Mouse (Mus musculus) heart, embryonic 14.5 days (tissue): Measurements from ENCODE around the gene Kirrel3. TPM values are rescaled to one million over a fixed set of nuclear protein-coding genes. Genes with fewer than 3 reads are reported as not detected.

Experiments used
- ATAC-seq: fragments of 200-750 bp; cut with Nextera tagmentation; 2 replicates; pipeline ENCODE4 v1.8.0; 2017; ENCODE audit warnings: low read depth, moderate TSS enrichment; ENCODE audit not compliant: insufficient number of reproducible peaks, insufficient read depth, low FRiP score
- H3K27ac ChIP-seq, 2 experiments: fragments of 200-500 bp in 1 of 2; fragments of 300-500 bp in 1 of 2; sonication (generic) in 1 of 2; replicated peaks in 1 of 2; 2 replicates each; pipeline ENCODE4 v1.5.1; 2012 to 2014; ENCODE audit warnings: low read depth in 2 of 2, low read length in 2 of 2, control low read depth in 1 of 2, mild to moderate bottlenecking in 1 of 2, mixed read lengths in 1 of 2; ENCODE audit not compliant: control insufficient read depth in 1 of 2, insufficient read depth in 1 of 2
- H3K27me3 ChIP-seq: fragments of 300-500 bp; sonication (generic); 2 replicates; pipeline ENCODE4 v1.6.1; 2014; ENCODE audit warnings: mild to moderate bottlenecking, low read length, control low read depth; ENCODE audit not compliant: control insufficient read depth, insufficient read depth
- H3K36me3 ChIP-seq: fragments of 300-500 bp; sonication (generic); 2 replicates; pipeline ENCODE4 v1.6.1; 2014; ENCODE audit warnings: mild to moderate bottlenecking, control low read depth, low read length, mixed read lengths; ENCODE audit not compliant: control insufficient read depth, insufficient read depth
- H3K4me1 ChIP-seq, 2 experiments: fragments of 200-500 bp in 1 of 2; fragments of 300-500 bp in 1 of 2; sonication (generic) in 1 of 2; 2 replicates each; pipeline ENCODE4 v1.6.1; 2012 to 2014; ENCODE audit warnings: low read length in 2 of 2, control low read depth in 1 of 2, mixed read lengths in 1 of 2; ENCODE audit not compliant: control insufficient read depth in 2 of 2, insufficient read depth in 2 of 2
- H3K4me2 ChIP-seq: fragments of 300-500 bp; sonication (generic); 2 replicates; pipeline ENCODE4 v1.6.1; 2014; ENCODE audit warnings: mild to moderate bottlenecking, low read length
- H3K4me3 ChIP-seq, 2 experiments: fragments of 200-500 bp in 1 of 2; fragments of 300-500 bp in 1 of 2; sonication (generic) in 1 of 2; 2 replicates each; pipeline ENCODE4 v1.5.1; 2012 to 2014; ENCODE audit warnings: low read length in 2 of 2, mild to moderate bottlenecking in 2 of 2, control low read depth in 1 of 2, low read depth in 1 of 2, moderate library complexity in 1 of 2; ENCODE audit not compliant: control insufficient read depth in 1 of 2, insufficient read depth in 1 of 2
- H3K9ac ChIP-seq: fragments of 300-500 bp; sonication (generic); 2 replicates; pipeline ENCODE4 v1.6.1; 2014; ENCODE audit warnings: mild to moderate bottlenecking, low read length
- H3K9me3 ChIP-seq: fragments of 300-500 bp; sonication (generic); 2 replicates; pipeline ENCODE4 v1.6.1; 2016; ENCODE audit warnings: low read length, control low read depth; ENCODE audit not compliant: control insufficient read depth
- WGBS: fragments of 180-500 bp; shearing (Covaris S2); extraction: QIAGEN DNeasy Blood & Tissue Kit; methylation state at CpG from one replicate; pipeline ENCODE4 v1.1.7; 2014; 5-methylcytosine and 5-hydroxymethylcytosine counted together
- polyA plus RNA-seq: library from polyadenylated mRNA; unstranded; fragments of >200 nt; fragmentation: Nextera tagmentation; extraction: Ambion mirVana; gene quantifications from 2 replicates; pipeline ENCODE4 v1.2.1, GENCODE M21; 2014

Kirrel3 gene
- polyA plus RNA-seq, 1 experiment from 2014 or later, result 1.0 TPM

DNA sequence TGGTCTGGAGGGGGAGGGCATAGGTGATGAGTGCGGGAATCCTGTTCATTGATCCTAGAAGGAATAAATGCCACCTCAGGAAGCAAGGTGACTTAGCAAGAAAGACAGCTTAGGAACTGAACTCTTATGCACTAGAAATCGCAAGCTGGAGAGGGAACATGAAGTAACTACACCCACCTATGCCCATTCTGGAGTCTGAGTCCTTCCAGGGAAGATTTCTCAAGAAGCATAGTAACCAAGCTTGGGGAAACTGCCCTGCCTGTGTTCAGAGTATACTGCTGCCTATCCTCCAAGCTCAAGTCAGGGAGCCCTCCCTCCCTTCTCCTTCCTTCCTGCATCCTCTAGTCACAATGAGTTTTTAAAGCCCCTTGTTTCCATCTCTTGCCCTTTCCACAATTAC lies 283.3 kb downstream of the Kirrel3 start:
- no peak overlapping the region for H3K27ac ChIP-seq
- ATAC-seq, result no peak
- H3K36me3 ChIP-seq, result no peaks in the 10 kb centered on the region
- H3K9me3 ChIP-seq, result peaks cover 6% of the 10 kb centered on the region; the same call in 1 of the 2 replicates
- H3K4me1 ChIP-seq, result no peaks in the 10 kb centered on the region
- H3K4me3 ChIP-seq, result no peak overlapping the region
- H3K9ac ChIP-seq, result no peak overlapping the region
- WGBS, result 63% methylated on average over 2 of the region's 2 CpGs
- no peaks in the 10 kb centered on the region for H3K27me3 ChIP-seq
- H3K4me2 ChIP-seq, result no peak overlapping the region

- no peak overlapping the region for H3K4me3 ChIP-seq
- 94% methylated on average over 4 of the region's 4 CpGs for WGBS
These were observed 285.3 kb downstream of the Kirrel3 start for GRCm38 (mm10) chr9:34770951-34771350.

DNA sequence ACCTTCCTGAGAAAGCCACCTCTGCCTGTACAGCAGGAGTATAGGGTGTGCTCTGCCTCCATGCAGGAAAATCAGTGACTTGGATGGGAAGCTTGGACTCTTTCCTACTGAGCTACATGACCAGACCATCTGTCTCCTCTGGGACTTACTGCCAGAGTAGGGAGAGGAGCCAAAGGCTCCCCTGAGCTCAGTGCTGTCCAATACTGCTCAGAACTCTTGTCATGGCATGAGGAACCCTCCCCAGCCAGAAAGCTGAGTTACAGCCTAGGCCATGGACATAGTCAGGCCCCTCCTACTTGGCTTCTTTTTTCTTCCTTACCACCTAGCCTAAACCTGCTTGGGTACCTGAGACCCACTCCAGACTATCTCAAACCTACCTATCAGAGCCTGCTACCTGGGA lies 285.7 kb downstream of the Kirrel3 start:
- no peaks in the 10 kb centered on the region for H3K27me3 ChIP-seq
- H3K4me3 ChIP-seq, result no peak overlapping the region
- H3K36me3 ChIP-seq, result no peaks in the 10 kb centered on the region
- no peak overlapping the region for H3K9ac ChIP-seq
- no peak for ATAC-seq
- H3K27ac ChIP-seq, result no peak overlapping the region
- H3K4me1 ChIP-seq, result no peaks in the 10 kb centered on the region
- H3K4me2 ChIP-seq, result no peak overlapping the region
- H3K9me3 ChIP-seq, result peaks cover 6% of the 10 kb centered on the region; the same call in 1 of the 2 replicates

More at GRCm38 (mm10) chr9:34770951-34771350, 285.3 kb downstream of the Kirrel3 start:
- no peaks in the 10 kb centered on the region for H3K27me3 ChIP-seq
- H3K36me3 ChIP-seq, result no peaks in the 10 kb centered on the region
- no peak overlapping the region for H3K27ac ChIP-seq
- no peak overlapping the region for H3K9ac ChIP-seq
- H3K9me3 ChIP-seq, result peaks cover 6% of the 10 kb centered on the region; the same call in 1 of the 2 replicates
- no peaks in the 10 kb centered on the region for H3K4me1 ChIP-seq
- H3K4me2 ChIP-seq, result no peak overlapping the region
- ATAC-seq, result no peak

DNA sequence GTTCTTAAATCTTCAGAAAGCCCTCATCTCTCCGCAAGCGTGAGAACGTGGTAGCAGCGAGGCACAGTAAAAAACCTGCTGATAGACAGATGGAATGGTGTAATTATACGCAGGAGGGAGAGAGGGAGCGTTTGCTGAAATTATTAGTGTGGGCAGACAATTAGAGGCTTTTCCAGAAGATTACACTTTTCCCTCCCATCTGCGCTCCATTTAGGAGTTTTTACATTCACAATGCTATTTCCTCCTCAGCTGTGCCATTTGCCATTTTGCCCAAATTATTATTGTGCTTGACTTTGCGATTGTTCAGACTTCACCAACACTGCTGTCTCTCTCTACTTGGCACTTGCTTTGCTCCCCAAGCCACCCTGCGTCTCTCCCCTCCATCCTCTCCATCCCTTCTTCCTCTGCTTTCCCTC lies 286.3 kb downstream of the Kirrel3 start:
- Histone ChIP-seq H3K27ac (no peak overlapping the region), H3K4me2 (no peak overlapping the region), H3K4me3 (no peak overlapping the region), H3K36me3 (no peaks in the 10 kb centered on the region), H3K9me3 (peaks cover 6% of the 10 kb centered on the region; the same call in 1 of the 2 replicates), H3K9ac (no peak overlapping the region), H3K4me1 (no peaks in the 10 kb centered on the region), H3K27me3 (no peaks in the 10 kb centered on the region)
- WGBS, result 83% methylated on average over 9 of the region's 9 CpGs
- no peak for ATAC-seq

DNA sequence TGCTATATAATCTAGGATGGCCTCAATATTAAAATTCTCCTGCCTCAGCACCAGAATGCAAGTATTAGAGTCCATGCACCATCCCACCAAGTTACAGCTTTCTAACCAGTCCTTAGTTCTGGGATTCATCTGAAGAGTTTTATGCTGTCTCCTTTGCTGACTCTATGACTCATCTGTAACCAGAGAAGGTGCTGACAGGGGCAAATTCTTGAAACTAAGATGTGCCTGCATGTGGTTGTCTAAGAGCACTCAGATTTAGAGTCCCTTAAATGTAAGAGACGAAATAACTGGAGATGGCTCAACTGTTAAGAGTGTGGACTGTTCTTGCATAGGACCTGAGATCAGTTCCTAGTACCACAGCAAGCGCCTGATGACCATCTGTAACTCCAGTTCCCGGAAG lies 295.7 kb downstream of the Kirrel3 start:
- Histone ChIP-seq H3K4me1 (no peaks in the 10 kb centered on the region), H3K27ac (no peak overlapping the region), H3K27me3 (no peaks in the 10 kb centered on the region), H3K9ac (no peak overlapping the region), H3K4me3 (no peak overlapping the region), H3K9me3 (no peaks in the 10 kb centered on the region), H3K36me3 (no peaks in the 10 kb centered on the region), H3K4me2 (no peak overlapping the region)
- WGBS, result 64% methylated on average over 3 of the region's 3 CpGs
- ATAC-seq, result no peak

- H3K4me1 ChIP-seq, result no peaks in the 10 kb centered on the region
- no peaks in the 10 kb centered on the region for H3K36me3 ChIP-seq
- no peak overlapping the region for H3K9ac ChIP-seq
- no peaks in the 10 kb centered on the region for H3K9me3 ChIP-seq
- no peaks in the 10 kb centered on the region for H3K27me3 ChIP-seq
- no peak overlapping the region for H3K4me2 ChIP-seq
- peak; percentile 63; the same call in 1 of the 2 replicates for ATAC-seq
- H3K27ac ChIP-seq, result no peak overlapping the region
- no peak overlapping the region for H3K4me3 ChIP-seq
- WGBS, result 35% methylated on average over 3 of the region's 3 CpGs
These were observed 302.2 kb downstream of the Kirrel3 start for GRCm38 (mm10) chr9:34787915-34788314.

- 59% methylated on average over 4 of the region's 4 CpGs for WGBS
- Histone ChIP-seq H3K4me2 (no peak overlapping the region), H3K4me3 (no peak overlapping the region), H3K9me3 (no peaks in the 10 kb centered on the region), H3K9ac (no peak overlapping the region), H3K4me1 (no peaks in the 10 kb centered on the region), H3K27me3 (no peaks in the 10 kb centered on the region), H3K27ac (no peak overlapping the region), H3K36me3 (no peaks in the 10 kb centered on the region)
- ATAC-seq, result no peak
These were observed 309.5 kb downstream of the Kirrel3 start for GRCm38 (mm10) chr9:34795226-34795625.

GRCm38 (mm10) chr9:34797688-34798339 lies 312.1 kb downstream of the Kirrel3 start:
- no peaks in the 10 kb centered on the region for H3K9me3 ChIP-seq
- H3K27me3 ChIP-seq, result no peaks in the 10 kb centered on the region
- WGBS, result 56% methylated on average over 6 of the region's 6 CpGs
- no peak for ATAC-seq
- H3K4me2 ChIP-seq, result no peak overlapping the region
- H3K36me3 ChIP-seq, result no peaks in the 10 kb centered on the region
- H3K4me3 ChIP-seq, result no peak overlapping the region
- no peak overlapping the region for H3K9ac ChIP-seq
- H3K4me1 ChIP-seq, result no peaks in the 10 kb centered on the region
- H3K27ac ChIP-seq, result no peak overlapping the region
